Mouse (Mus musculus): Measurements from ENCODE around the gene Srek1. TPM values are rescaled to one million over a fixed set of nuclear protein-coding genes. Genes with fewer than 3 reads are reported as not detected.

Gene Srek1
- total and polyA plus RNA-seq, 3 experiments, result 31.0 to 68.5 TPM; not detected in 1

GRCm38 (mm10) chr13:103761971-103762370, 12.4 kb downstream of the Srek1 start:
- Histone ChIP-seq H3K27me3 (ENCODE audit: control insufficient read depth in 1 of 2, insufficient read depth in 2 of 2, low read length in 2 of 2) (no peaks in the 10 kb centered on the region), H3K4me3 (ENCODE audit: control insufficient read depth in 1 of 2, insufficient read depth in 1 of 2, low read depth in 2 of 2, low read length in 2 of 2) (no peak overlapping the region), H3K9me3 (replicated peaks; ENCODE audit: insufficient read depth, low read length) (no peaks in the 10 kb centered on the region), H3K4me1 (ENCODE audit: control insufficient read depth in 1 of 2, insufficient read depth in 2 of 2, low read length in 2 of 2) (no peaks in the 10 kb centered on the region), H3K36me3 (ENCODE audit: control insufficient read depth in 1 of 2, insufficient read depth in 2 of 2, low read length in 2 of 2) (peaks cover 7 to 71% of the 10 kb centered on the region in 2 experiments; a peak in 3 of 4 replicates), H3K27ac (ENCODE audit: control insufficient read depth, low read depth, low read length) (no peak overlapping the region), H3K79me2 (ENCODE audit: control insufficient read depth, insufficient read depth, low read length, poor library complexity) (no peaks in the 10 kb centered on the region), H3K9ac (ENCODE audit: control insufficient read depth, low read depth, low read length, poor library complexity, severe bottlenecking) (no peak overlapping the region)
- TF ChIP-seq KAT2A (conservative IDR thresholded peaks at IDR 0.05; ENCODE audit: low read depth, low read length) (no peak), MYB (IDR thresholded peaks at IDR 0.05; ENCODE audit: low read depth, low read length) (no peak), POLR2AphosphoS2 (IDR thresholded peaks at IDR 0.05; ENCODE audit: low read length) (no peak), MYC (IDR thresholded peaks at IDR 0.05; ENCODE audit: low read depth, low read length) (no peak), SMC3 (IDR thresholded peaks at IDR 0.05; ENCODE audit: low read depth, low read length) (no peak), NELFE (IDR thresholded peaks at IDR 0.05; ENCODE audit: low read depth, low read length) (no peak)
- no peak for DNase-seq (ENCODE audit: low read depth, low spot score)

GRCm38 (mm10) chr13:103751421-103751820, 23.0 kb downstream of the Srek1 start:
- Histone ChIP-seq H3K9me3 (replicated peaks; ENCODE audit: insufficient read depth, low read length) (no peaks in the 10 kb centered on the region), H3K27me3 (ENCODE audit: control insufficient read depth in 1 of 2, insufficient read depth in 2 of 2, low read length in 2 of 2) (no peaks in the 10 kb centered on the region), H3K4me3 (ENCODE audit: control insufficient read depth in 1 of 2, insufficient read depth in 1 of 2, low read depth in 2 of 2, low read length in 2 of 2) (no peak overlapping the region), H3K27ac (ENCODE audit: control insufficient read depth, low read depth, low read length) (no peak overlapping the region), H3K9ac (ENCODE audit: control insufficient read depth, low read depth, low read length, poor library complexity, severe bottlenecking) (no peak overlapping the region), H3K4me1 (ENCODE audit: control insufficient read depth in 1 of 2, insufficient read depth in 2 of 2, low read length in 2 of 2) (no peaks in the 10 kb centered on the region), H3K36me3 (ENCODE audit: control insufficient read depth in 1 of 2, insufficient read depth in 2 of 2, low read length in 2 of 2) (peaks cover 2 to 48% of the 10 kb centered on the region in 2 experiments; a peak in 3 of 4 replicates), H3K79me2 (ENCODE audit: control insufficient read depth, insufficient read depth, low read length, poor library complexity) (peaks cover 3% of the 10 kb centered on the region; the same call in 1 of the 2 replicates)
- TF ChIP-seq ELF1 (IDR thresholded peaks at IDR 0.05; ENCODE audit: low read depth, low read length), result peak; percentile 38; the same call in 1 of the 2 replicates
- no peak for TF ChIP-seq BHLHE40 (IDR thresholded peaks at IDR 0.05; ENCODE audit: borderline replicate concordance, low read depth, low read length)
- TF ChIP-seq POLR2AphosphoS2 (IDR thresholded peaks at IDR 0.05; ENCODE audit: low read length), result no peak
- TF ChIP-seq EP300 (IDR thresholded peaks at IDR 0.05; ENCODE audit: low read depth in 1 of 2, low read length in 2 of 2), result no peak
- no peak for TF ChIP-seq CHD1 (IDR thresholded peaks at IDR 0.05; ENCODE audit: low read depth, low read length)
- no peak for TF ChIP-seq NELFE (IDR thresholded peaks at IDR 0.05; ENCODE audit: low read depth, low read length)
- TF ChIP-seq NRF1 (IDR thresholded peaks at IDR 0.05; ENCODE audit: insufficient read depth, low read depth, low read length, poor library complexity, severe bottlenecking), result no peak
- TF ChIP-seq E2F4 (IDR thresholded peaks at IDR 0.05; ENCODE audit: borderline replicate concordance, low read depth, low read length), result no peak
- no peak for TF ChIP-seq USF1 (IDR thresholded peaks at IDR 0.05; ENCODE audit: low read depth, low read length)
- TF ChIP-seq MYC (IDR thresholded peaks at IDR 0.05; ENCODE audit: low read depth, low read length), result no peak
- TF ChIP-seq MAFK (IDR thresholded peaks at IDR 0.05; ENCODE audit: borderline replicate concordance, low read depth, low read length), result no peak
- no peak for TF ChIP-seq KAT2A (conservative IDR thresholded peaks at IDR 0.05; ENCODE audit: low read depth, low read length)
- TF ChIP-seq TBP (IDR thresholded peaks at IDR 0.05; ENCODE audit: low read depth, low read length), result no peak
- TF ChIP-seq MYB (IDR thresholded peaks at IDR 0.05; ENCODE audit: low read depth, low read length), result no peak
- TF ChIP-seq MEF2A (IDR thresholded peaks at IDR 0.05; ENCODE audit: extremely low read depth, insufficient replicate concordance, low read depth, low read length, poor library complexity, severe bottlenecking), result no peak
- no peak for TF ChIP-seq MAX (IDR thresholded peaks at IDR 0.05; ENCODE audit: low read length)
- TF ChIP-seq ZNF384 (IDR thresholded peaks at IDR 0.05; ENCODE audit: low read depth, low read length), result no peak
- TF ChIP-seq GABPA (IDR thresholded peaks at IDR 0.05; ENCODE audit: low read depth, low read length), result no peak
- peak; percentile 26; the same call in 1 of the 2 replicates for TF ChIP-seq MXI1 (IDR thresholded peaks at IDR 0.05; ENCODE audit: low read depth, low read length)
- TF ChIP-seq HCFC1 (IDR thresholded peaks at IDR 0.05; ENCODE audit: low read depth, low read length), result no peak
- peak; percentile 33; the same call in 1 of the 2 replicates for TF ChIP-seq ZC3H11A (IDR thresholded peaks at IDR 0.05; ENCODE audit: low read depth, low read length)
- no peak for TF ChIP-seq ZMIZ1 (IDR thresholded peaks at IDR 0.05; ENCODE audit: low read depth, low read length)
- TF ChIP-seq CTCF (IDR thresholded peaks at IDR 0.05 in 2 of 3, conservative IDR thresholded peaks at IDR 0.05 in 1 of 3; ENCODE audit: control insufficient read depth in 1 of 3, insufficient read depth in 1 of 3, low read depth in 2 of 3, low read length in 3 of 3, poor library complexity in 1 of 3, severe bottlenecking in 1 of 3), result peak in 1 of 3 experiments; percentile 69; a peak in 3 of 6 replicates
- TF ChIP-seq RCOR1 (IDR thresholded peaks at IDR 0.05; ENCODE audit: low read depth, low read length), result no peak
- peak; percentile 59 for TF ChIP-seq SIN3A (IDR thresholded peaks at IDR 0.05; ENCODE audit: low read length)
- no peak for TF ChIP-seq TAL1 (IDR thresholded peaks at IDR 0.05; ENCODE audit: low read length)
- peak; percentile 45 for TF ChIP-seq RAD21 (IDR thresholded peaks at IDR 0.05; ENCODE audit: low read depth, low read length)
- peak; percentile 60 for TF ChIP-seq SMC3 (IDR thresholded peaks at IDR 0.05; ENCODE audit: low read depth, low read length)
- no peak for TF ChIP-seq POLR2A (IDR thresholded peaks at IDR 0.05; ENCODE audit: control insufficient read depth in 1 of 2, insufficient read depth in 1 of 2, low read depth in 1 of 2, low read length in 2 of 2, poor library complexity in 1 of 2)
- TF ChIP-seq POLR2AphosphoS5 (IDR thresholded peaks at IDR 0.05; ENCODE audit: borderline replicate concordance, low read depth, low read length), result no peak
- TF ChIP-seq GATA1 (IDR thresholded peaks at IDR 0.05; ENCODE audit: low read depth, low read length), result no peak
- DNase-seq (ENCODE audit: low read depth, low spot score), result peak; percentile 70

Data from MEL (cell line).